In genomic region chr6:121144066-121144465, GRCm38 (mm10) we compare ENCODE assay signal across 8 mouse cellular contexts. TPM values are rescaled to one million over a fixed set of nuclear protein-coding genes. Genes with fewer than 3 reads are reported as not detected.
DNase-seq lines count a peak whose midpoint lies in the region; ATAC-seq and TF ChIP-seq lines count a peak whose summit lies in the region.

No protein-coding gene starts in this region.

- H3K79me2 ChIP-seq in heart, adult 2 months (replicated peaks; ENCODE audit: control insufficient read depth, insufficient read depth, low read length) = no peaks in the 10 kb centered on the region

- no peak for ATAC-seq in heart, embryonic 11.5 days (replicated peaks; ENCODE audit: insufficient number of reproducible peaks, low FRiP score, low TSS enrichment)

- H3K36me3 ChIP-seq in heart, adult 2 months (ENCODE audit: control insufficient read depth, insufficient read depth, low read length) = no peaks in the 10 kb centered on the region
- no peaks in the 10 kb centered on the region for H3K36me3 ChIP-seq in heart, embryonic 11.5 days (ENCODE audit: control insufficient read depth, insufficient read depth, low read length)

- no peak overlapping the region for H3K4me2 ChIP-seq in heart, embryonic 11.5 days

- H3K27ac ChIP-seq in heart, adult 2 months = no peak overlapping the region
- H3K27ac ChIP-seq in heart, embryonic 11.5 days (ENCODE audit: low read depth, low read length) = no peak overlapping the region

- intact Hi-C loops in heart, adult 2 months (cut with DNase I) = no loop called here
- intact Hi-C loops in gastrocnemius, postnatal 14 days (cut with DNase I; ENCODE audit: low total_unique reads) = no loop called here

- DNase-seq in heart, adult 2 months = peak; percentile 60 to 62
- peak; percentile 62 for DNase-seq in Muller cell, postnatal 12 days (ENCODE audit: inconsistent ontology term)
- peak; percentile 75 for DNase-seq in gastrocnemius, postnatal 14 days
- DNase-seq in kidney, adult 8-10 months = peak; percentile 81 to 82
- DNase-seq in lung, postnatal 10 days = peak; percentile 81
- DNase-seq in natural killer cell, adult 2 months (ENCODE audit: low spot score in 2 of 2) = no peak
- DNase-seq in spleen, postnatal 14 days (ENCODE audit: low spot score in 2 of 2) = no peak

- no peaks in the 10 kb centered on the region for H3K27me3 ChIP-seq in heart, adult 2 months (ENCODE audit: control insufficient read depth, insufficient read depth, low read length)
- H3K27me3 ChIP-seq in heart, embryonic 11.5 days (ENCODE audit: control insufficient read depth, insufficient read depth, low read length) = no peaks in the 10 kb centered on the region

- 0 out of 2 replicates have a peak, but pooled peaks have one; percentile 6 for TF ChIP-seq EP300 in heart, adult 2 months (IDR thresholded peaks at IDR 0.05; ENCODE audit: insufficient read depth, low read depth, low read length)

- TF ChIP-seq POLR2A in heart, adult 2 months (IDR thresholded peaks at IDR 0.05; ENCODE audit: insufficient read depth, low read depth, low read length) = no peak

- 37% methylated on average over 4 of the region's 4 CpGs for WGBS in heart, adult 2 months
- 45% methylated on average over 4 of the region's 4 CpGs for WGBS in heart, embryonic 11.5 days (ENCODE audit: insufficient replicate concordance)

- no peak overlapping the region for H3K9ac ChIP-seq in heart, adult 2 months (ENCODE audit: low read depth, low read length)
- H3K9ac ChIP-seq in heart, embryonic 11.5 days (ENCODE audit: low read depth, low read length) = no peak overlapping the region

- H3K4me1 ChIP-seq in heart, adult 2 months (ENCODE audit: control insufficient read depth, insufficient read depth, low read length) = peaks cover 3% of the 10 kb centered on the region
- H3K4me1 ChIP-seq in heart, embryonic 11.5 days (ENCODE audit: control insufficient read depth, insufficient read depth, low read length) = peaks cover 7% of the 10 kb centered on the region; the same call in 1 of the 2 replicates

- no peaks in the 10 kb centered on the region for H3K9me3 ChIP-seq in heart, embryonic 11.5 days (replicated peaks; ENCODE audit: control insufficient read depth, low read length)

- no peak overlapping the region for H3K4me3 ChIP-seq in heart, adult 2 months
- no peak overlapping the region for H3K4me3 ChIP-seq in heart, embryonic 11.5 days (ENCODE audit: low read depth, low read length)

- TF ChIP-seq CTCF in heart, adult 2 months (IDR thresholded peaks at IDR 0.05) = no peak

RNA-seq across cellular contexts. Expression of gene Mical3, which starts 13.3 kb away (rescaled TPM):
- total RNA-seq in heart, adult 2 months (2021) = 100 to 1,000 TPM; 114 to 127 TPM
- 52.1 and 69.0 TPM in 2 replicates for polyA plus RNA-seq in heart, adult 2 months (2012; rRNA removed)
- 32.3 and 53.2 TPM in 2 replicates for polyA plus RNA-seq in heart, embryonic 11.5 days (2014; fragmentation: Nextera tagmentation; extraction: Ambion mirVana)
- 10 to 100 TPM; 45.6 to 53.0 TPM for total RNA-seq in gastrocnemius, postnatal 14 days (2021)

RNA-seq across cellular contexts. Expression of gene Pex26, which starts 39.4 kb away (rescaled TPM):
- total RNA-seq in heart, adult 2 months (2021) = 1 to 10 TPM; 6.0 TPM
- 8.3 and 10.9 TPM in 2 replicates for polyA plus RNA-seq in heart, adult 2 months (2012; rRNA removed)
- 3.8 and 4.1 TPM in 2 replicates for polyA plus RNA-seq in heart, embryonic 11.5 days (2014; fragmentation: Nextera tagmentation; extraction: Ambion mirVana)
- total RNA-seq in gastrocnemius, postnatal 14 days (2021) = 1 to 10 TPM; 2.7 to 3.5 TPM

Comparison
In these comparisons a context has a peak if more than half of its experiments do, and no peak if none do; other contexts are left out.
1. DNase-seq: peak in heart, adult 2 months (2 of 2), Muller cell, postnatal 12 days (single experiment), gastrocnemius, postnatal 14 days (single experiment), kidney, adult 8-10 months (2 of 2) and lung, postnatal 10 days (single experiment); none in natural killer cell, adult 2 months (0 of 2) and spleen, postnatal 14 days (0 of 2).